Mouse (Mus musculus) erythroblast, embryonic 14.5 days (primary cell): ENCODE data around the gene Fkbp7.

Source experiments
- GATA1 ChIP-seq: IDR thresholded peaks from 2 replicates; pipeline ENCODE4 v1.6.1; 2012; ENCODE audit warnings: low read length, inconsistent platforms, mixed read lengths
- TAL1 ChIP-seq: IDR thresholded peaks from 3 replicates; pipeline ENCODE4 v1.6.1; 2012; ENCODE audit warnings: low read length, inconsistent platforms, mixed read lengths

DNA sequence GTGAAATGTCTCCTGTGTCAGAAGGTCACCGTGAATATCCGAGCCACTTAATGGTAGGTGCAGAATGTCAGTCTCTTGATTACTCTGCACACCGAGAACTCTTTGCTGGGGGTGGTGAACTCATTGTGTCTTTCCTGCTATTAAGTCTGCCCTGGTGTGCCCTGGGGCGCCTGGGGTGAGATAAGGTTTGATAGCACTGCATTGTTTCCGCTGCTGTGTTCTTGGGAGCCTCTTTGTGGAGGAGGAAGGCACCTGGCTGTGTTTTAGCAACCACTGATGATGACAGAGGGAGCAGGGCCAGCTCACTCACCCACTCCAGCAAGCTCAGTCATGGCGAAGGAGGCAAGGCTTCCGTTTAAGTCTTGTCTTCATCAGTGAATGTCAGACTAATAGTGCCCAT lies 15.2 kb upstream of the Fkbp7 start:
- no peak for TF ChIP-seq GATA1
- TF ChIP-seq TAL1: no peak
